Mouse (Mus musculus) kidney, adult 2 months (tissue): ENCODE measurements at regions not wholly inside any gene's neighbourhood (a gene's known extent, or its start where the extent isn't known, plus 50 kb on each side); places are given as distances from the start of the nearest gene placed in this dataset.

Experiments used
- CTCF ChIP-seq: fragments of 200-500 bp; conservative IDR thresholded peaks from 2 replicates; pipeline ENCODE4 v1.5.1; 2011; ENCODE audit warnings: low read depth, mild to moderate bottlenecking, control low read depth, low read length, moderate library complexity, mixed read lengths; ENCODE audit not compliant: insufficient read depth, insufficient read length
- POLR2A ChIP-seq: fragments of 200-500 bp; IDR thresholded peaks from one replicate; pipeline ENCODE4 v1.6.1; 2011; ENCODE audit warnings: low read depth, low read length, control low read depth

DNA sequence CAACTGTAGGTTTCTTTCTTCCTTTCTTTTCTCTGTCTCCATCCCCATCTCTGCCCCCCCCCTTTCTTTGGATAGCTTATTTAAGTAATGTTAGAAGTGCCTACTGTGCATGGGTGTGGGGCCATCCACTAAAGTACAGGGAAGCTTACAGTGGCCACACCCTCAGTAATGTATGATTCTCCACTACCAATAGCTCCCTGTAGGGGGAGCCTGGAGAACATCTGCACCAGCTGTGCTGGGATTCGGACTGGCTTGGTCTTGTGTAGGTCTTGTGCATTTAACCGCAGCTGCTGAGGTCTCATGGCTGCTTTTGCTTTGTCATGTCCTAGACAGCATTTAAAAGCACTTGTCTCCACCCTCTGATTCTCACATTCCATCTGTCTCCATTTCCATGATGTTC is 196.8 kb upstream of the Dnajc24 start:
- TF ChIP-seq POLR2A (no peak), CTCF (0 out of 2 replicates have a peak, but pooled peaks have one; percentile 1)
